In the genomic region with DNA sequence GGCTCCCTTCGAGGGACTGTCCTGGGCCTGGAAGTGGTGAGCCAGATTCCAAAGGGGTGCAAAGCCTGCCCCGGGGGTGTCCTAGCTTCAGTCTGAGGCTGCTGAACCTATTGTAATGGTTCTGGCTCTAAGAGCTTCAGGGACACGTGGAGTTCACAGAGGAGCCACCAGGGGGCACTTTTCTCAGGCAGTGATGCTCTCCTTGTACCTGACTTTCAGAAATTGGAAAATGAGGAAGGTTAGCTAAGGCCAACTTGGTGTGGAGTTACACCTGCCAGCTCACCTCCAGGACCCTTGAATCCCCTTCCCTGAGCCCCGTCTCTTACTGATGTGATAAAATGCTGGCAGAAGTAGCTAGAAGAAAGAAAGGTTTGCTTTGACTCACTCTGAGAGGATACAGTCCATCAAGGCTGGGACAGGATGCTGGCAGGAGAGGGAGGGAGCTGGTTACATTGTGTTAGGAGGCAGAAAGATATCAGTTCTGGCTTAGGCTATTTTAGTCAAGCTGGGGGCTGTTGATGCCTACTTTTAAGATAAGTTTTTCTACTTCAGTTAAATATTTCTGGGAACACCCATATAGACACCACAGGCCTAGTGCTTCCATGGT, we compare ENCODE assay signal across 12 mouse cellular contexts. TPM values are rescaled to one million over a fixed set of nuclear protein-coding genes. Genes with fewer than 3 reads are reported as not detected.
DNase-seq lines count a peak whose midpoint lies in the region; ATAC-seq and TF ChIP-seq lines count a peak whose summit lies in the region.
"Not testable (repeated sequence)": the region's sequence is repeated elsewhere in the genome, so short reads cannot be mapped to it uniquely, and the experiment has no call there.
"Had no signal": no experiment of that assay in that cellular context is flagged by ENCODE, and none has a peak within 500 bp of the region (broad histone marks: within the 10 kb centered on the region; RNA-seq: fewer than 3 reads in every experiment).

No protein-coding gene starts in this region.

- not testable (repeated sequence) for H3K27ac ChIP-seq in hindbrain, embryonic 11.5 days (ENCODE audit: low read depth, low read length); kidney, embryonic 16.5 days (ENCODE audit: low read length); lung, embryonic 14.5 days (ENCODE audit: low read depth); neural tube, embryonic 12.5 days

- not testable (repeated sequence) for H3K27me3 ChIP-seq in hindbrain, embryonic 11.5 days (ENCODE audit: control insufficient read depth, insufficient read depth, low read length); kidney, embryonic 16.5 days (ENCODE audit: insufficient read depth, low read length); lung, embryonic 14.5 days (ENCODE audit: insufficient read depth, low read length); neural tube, embryonic 12.5 days (replicated peaks)

- TF ChIP-seq CTCF in lung, embryonic 14.5 days (IDR thresholded peaks at IDR 0.05; ENCODE audit: low read depth): peak; percentile 21; the same call in 1 of the 2 replicates

- not testable (repeated sequence) for H3K9ac ChIP-seq in hindbrain, embryonic 11.5 days (ENCODE audit: low read depth, low read length); kidney, embryonic 16.5 days (replicated peaks; ENCODE audit: low read length); lung, embryonic 14.5 days; neural tube, embryonic 12.5 days

- WGBS in hindbrain, embryonic 11.5 days: 94% methylated on average over 1 of the region's 4 CpGs
- 85% methylated on average over 1 of the region's 4 CpGs for WGBS in kidney, embryonic 16.5 days
- 61% methylated on average over 3 of the region's 4 CpGs for WGBS in lung, embryonic 14.5 days
- WGBS in neural tube, embryonic 12.5 days: 52% methylated on average over 3 of the region's 4 CpGs

- DNase-seq in B cell, adult 2 months: peak; percentile 10 to 18
- DNase-seq in R1 (ENCODE audit: low read depth, low spot score): peak; percentile 1
- DNase-seq in cerebellum, adult 9-10 months: peak; percentile 12
- DNase-seq in hindbrain, embryonic 11.5 days (ENCODE audit: low spot score): peak; percentile 3
- not testable (repeated sequence) for DNase-seq in lung, embryonic 14.5 days

- not testable (repeated sequence) for H3K4me2 ChIP-seq in hindbrain, embryonic 11.5 days (replicated peaks; ENCODE audit: low read depth, low read length); kidney, embryonic 16.5 days (replicated peaks; ENCODE audit: low read depth, low read length); lung, embryonic 14.5 days; neural tube, embryonic 12.5 days (replicated peaks)

- peak; percentile 91 for ATAC-seq in frontal cortex, adult (ENCODE audit: low TSS enrichment)
- ATAC-seq in hindbrain, embryonic 11.5 days (ENCODE audit: low FRiP score): peak; percentile 26; the same call in 1 of the 2 replicates
- ATAC-seq in kidney, embryonic 16.5 days (ENCODE audit: low FRiP score, low TSS enrichment): peak; percentile 13; the same call in 1 of the 2 replicates
- ATAC-seq in lung, embryonic 14.5 days (ENCODE audit: insufficient read depth): peak; percentile 16; the same call in 1 of the 2 replicates
- ATAC-seq in neural tube, embryonic 12.5 days (ENCODE audit: low FRiP score, low read depth): 0 out of 2 replicates have a peak, but pooled peaks have one; percentile 39

- H3K9me3 ChIP-seq in hindbrain, embryonic 11.5 days (ENCODE audit: control insufficient read depth, low read length); kidney, embryonic 16.5 days (ENCODE audit: low read length); lung, embryonic 14.5 days (ENCODE audit: low read depth, low read length); neural tube, embryonic 12.5 days: not testable (repeated sequence)

- not testable (repeated sequence) for H3K36me3 ChIP-seq in hindbrain, embryonic 11.5 days (ENCODE audit: control insufficient read depth, insufficient read depth, low read length); kidney, embryonic 16.5 days (ENCODE audit: insufficient read depth, low read length); neural tube, embryonic 12.5 days
- H3K36me3 ChIP-seq in lung, embryonic 14.5 days (ENCODE audit: insufficient read depth): peaks cover 13% of the 10 kb centered on the region; the same call in 1 of the 2 replicates

- not testable (repeated sequence) for H3K4me3 ChIP-seq in hindbrain, embryonic 11.5 days (ENCODE audit: low read depth, low read length); kidney, embryonic 16.5 days (ENCODE audit: low read length); lung, embryonic 14.5 days (ENCODE audit: low read depth, low read length); neural tube, embryonic 12.5 days

- not testable (repeated sequence) for H3K4me1 ChIP-seq in hindbrain, embryonic 11.5 days (replicated peaks; ENCODE audit: control insufficient read depth, insufficient read depth, low read length); kidney, embryonic 16.5 days (ENCODE audit: insufficient read depth, low read length); lung, embryonic 14.5 days (ENCODE audit: insufficient read depth); neural tube, embryonic 12.5 days

RNA-seq across cellular contexts. Expression of gene D2hgdh, which starts 8.1 kb away (rescaled TPM):
- polyA plus RNA-seq in hindbrain, embryonic 11.5 days (2014; fragmentation: Nextera tagmentation; extraction: Ambion mirVana): 9.5 and 11.9 TPM in 2 replicates
- 19.2 and 22.3 TPM in 2 replicates for polyA plus RNA-seq in kidney, embryonic 16.5 days (2015; fragmentation: Nextera tagmentation; extraction: Ambion mirVana)
- polyA plus RNA-seq in lung, embryonic 14.5 days (2014; fragmentation: Nextera tagmentation; extraction: Ambion mirVana): 11.0 and 11.1 TPM in 2 replicates
- polyA plus RNA-seq in neural tube, embryonic 12.5 days (2016; fragmentation: Nextera tagmentation; extraction: Ambion mirVana): 17.0 TPM in 2 replicates

RNA-seq across cellular contexts. Expression of gene Gal3st2, which starts 28.2 kb away (rescaled TPM):
- polyA plus RNA-seq in hindbrain, embryonic 11.5 days (2014; fragmentation: Nextera tagmentation; extraction: Ambion mirVana): not detected in 2 replicates
- 0.10 TPM in 1 of 2 replicates, not detected in the other for polyA plus RNA-seq in kidney, embryonic 16.5 days (2015; fragmentation: Nextera tagmentation; extraction: Ambion mirVana)
- not detected in 2 replicates for polyA plus RNA-seq in lung, embryonic 14.5 days (2014; fragmentation: Nextera tagmentation; extraction: Ambion mirVana)
- not detected in 2 replicates for polyA plus RNA-seq in neural tube, embryonic 12.5 days (2016; fragmentation: Nextera tagmentation; extraction: Ambion mirVana)
- polyA plus RNA-seq: forebrain, embryonic 16.5 days; heart, embryonic 10.5 days; liver, embryonic 13.5 days; midbrain, embryonic 13.5 days had no signal

RNA-seq across cellular contexts. Expression of gene Ing5, which starts 29.1 kb away (rescaled TPM):
- 14.7 and 15.0 TPM in 2 replicates for polyA plus RNA-seq in hindbrain, embryonic 11.5 days (2014; fragmentation: Nextera tagmentation; extraction: Ambion mirVana)
- polyA plus RNA-seq in kidney, embryonic 16.5 days (2015; fragmentation: Nextera tagmentation; extraction: Ambion mirVana): 20.6 TPM in 2 replicates
- polyA plus RNA-seq in lung, embryonic 14.5 days (2014; fragmentation: Nextera tagmentation; extraction: Ambion mirVana): 22.7 and 24.8 TPM in 2 replicates
- polyA plus RNA-seq in neural tube, embryonic 12.5 days (2016; fragmentation: Nextera tagmentation; extraction: Ambion mirVana): 12.4 and 14.0 TPM in 2 replicates

RNA-seq across cellular contexts. Expression of gene Dtymk, which starts 31.1 kb away (rescaled TPM):
- 221 and 230 TPM in 2 replicates for polyA plus RNA-seq in hindbrain, embryonic 11.5 days (2014; fragmentation: Nextera tagmentation; extraction: Ambion mirVana)
- 233 and 259 TPM in 2 replicates for polyA plus RNA-seq in kidney, embryonic 16.5 days (2015; fragmentation: Nextera tagmentation; extraction: Ambion mirVana)
- polyA plus RNA-seq in lung, embryonic 14.5 days (2014; fragmentation: Nextera tagmentation; extraction: Ambion mirVana): 286 and 295 TPM in 2 replicates
- 187 TPM in 2 replicates for polyA plus RNA-seq in neural tube, embryonic 12.5 days (2016; fragmentation: Nextera tagmentation; extraction: Ambion mirVana)

Comparison
In these comparisons a context has a peak if more than half of its experiments do, and no peak if none do; other contexts are left out.
1. ATAC-seq: peak in every context shown above with its lines; median percentile 91 in frontal cortex, adult; 39 in neural tube, embryonic 12.5 days; 26 in hindbrain, embryonic 11.5 days; 16 in lung, embryonic 14.5 days; 13 in kidney, embryonic 16.5 days.